Mouse (Mus musculus) liver, embryonic 13.5 days (tissue): Measurements from ENCODE around the gene Gm12830. TPM values are rescaled to one million over a fixed set of nuclear protein-coding genes. Genes with fewer than 3 reads are reported as not detected.

Experiments used
- ATAC-seq: fragments of 200-750 bp; cut with Nextera tagmentation; 2 replicates; pipeline ENCODE4 v1.8.0; 2017; ENCODE audit warnings: low read depth, mild to moderate bottlenecking, moderate number of reproducible peaks, moderate library complexity
- DNase-seq: peaks from one replicate; pipeline ENCODE4 v3.0.0; 2022
- H3K27ac ChIP-seq: fragments of 300-500 bp; sonication (generic); 2 replicates; pipeline ENCODE4 v1.5.1; 2015; ENCODE audit warnings: moderate library complexity, mild to moderate bottlenecking, inconsistent platforms
- H3K27me3 ChIP-seq: fragments of 300-500 bp; sonication (generic); 2 replicates; pipeline ENCODE4 v1.6.1; 2015; ENCODE audit warnings: mild to moderate bottlenecking, inconsistent platforms
- H3K36me3 ChIP-seq: fragments of 300-500 bp; sonication (generic); 2 replicates; pipeline ENCODE4 v1.6.1; 2015; ENCODE audit warnings: mild to moderate bottlenecking, inconsistent platforms
- H3K4me1 ChIP-seq: fragments of 300-500 bp; sonication (generic); replicated peaks from 2 replicates; pipeline ENCODE4 v1.6.1; 2015; ENCODE audit warnings: inconsistent platforms
- H3K4me2 ChIP-seq: fragments of 300-500 bp; sonication (generic); 2 replicates; pipeline ENCODE4 v1.6.1; 2015; ENCODE audit warnings: inconsistent platforms, mild to moderate bottlenecking, moderate library complexity
- H3K4me3 ChIP-seq: fragments of 300-500 bp; sonication (generic); replicated peaks from 2 replicates; pipeline ENCODE4 v1.5.1; 2015; ENCODE audit warnings: mild to moderate bottlenecking, inconsistent platforms
- H3K9ac ChIP-seq: fragments of 300-500 bp; sonication (generic); 2 replicates; pipeline ENCODE4 v1.6.1; 2015; ENCODE audit warnings: mild to moderate bottlenecking, inconsistent platforms
- H3K9me3 ChIP-seq: fragments of 300-500 bp; sonication (generic); replicated peaks from 2 replicates; pipeline ENCODE4 v1.6.1; 2016; ENCODE audit warnings: inconsistent platforms
- WGBS: fragments of 180-500 bp; shearing (Covaris S2); methylation state at CpG from one replicate; pipeline ENCODE4 v1.1.7; 2015; ENCODE audit not compliant: insufficient replicate concordance; 5-methylcytosine and 5-hydroxymethylcytosine counted together
- polyA plus RNA-seq: library from polyadenylated mRNA; unstranded; fragments of >200 nt; fragmentation: Nextera tagmentation; extraction: Ambion mirVana; gene quantifications from 2 replicates; pipeline ENCODE4 v1.2.1, GENCODE M21; 2015

Gene Gm12830
- not detected in 2 replicates for polyA plus RNA-seq

- no peak for DNase-seq
- Histone ChIP-seq H3K9ac (no peak within 1 kb of the TSS), H3K4me2 (peak within 1 kb of the TSS; percentile 59), H3K9me3 (no peaks in the 10 kb centered on the region), H3K27ac (no peak within 1 kb of the TSS; the same call in 1 of the 2 replicates), H3K4me3 (peak within 1 kb of the TSS; percentile 45), H3K4me1 (no peaks in the 10 kb centered on the region), H3K36me3 (no peaks in the 10 kb centered on the region), H3K27me3 (peaks cover 60% of the 10 kb centered on the region)
- WGBS = 1% methylated on average over 51 of the region's 51 CpGs
- ATAC-seq = peak; percentile 29; the same call in 1 of the 2 replicates
These were observed at the start of gene Gm12830 for GRCm38 (mm10) chr4:114821567-114822192. TSS of gene Gm12830 (plus strand) at chr4:114821722.

GRCm38 (mm10) chr4:114773316-114773715, 48.2 kb upstream of the Gm12830 start:
- Histone ChIP-seq H3K4me2 (no peak overlapping the region), H3K9ac (no peak overlapping the region), H3K36me3 (no peaks in the 10 kb centered on the region), H3K27me3 (no peaks in the 10 kb centered on the region), H3K9me3 (no peaks in the 10 kb centered on the region), H3K4me1 (no peaks in the 10 kb centered on the region), H3K4me3 (no peak overlapping the region), H3K27ac (no peak overlapping the region)
- ATAC-seq = no peak
- DNase-seq = no peak
- 66% methylated on average over 1 of the region's 1 CpGs for WGBS

- H3K9ac ChIP-seq = no peak overlapping the region
- no peaks in the 10 kb centered on the region for H3K36me3 ChIP-seq
- DNase-seq (no peak), ATAC-seq (no peak)
- no peak overlapping the region for H3K4me3 ChIP-seq
- H3K9me3 ChIP-seq = no peaks in the 10 kb centered on the region
- no peak overlapping the region for H3K27ac ChIP-seq
- 64% methylated on average over 11 of the region's 11 CpGs for WGBS
- no peak overlapping the region for H3K4me2 ChIP-seq
- no peaks in the 10 kb centered on the region for H3K27me3 ChIP-seq
- no peaks in the 10 kb centered on the region for H3K4me1 ChIP-seq
These were observed 43.8 kb upstream of the Gm12830 start for GRCm38 (mm10) chr4:114777625-114778202.

- Histone ChIP-seq H3K36me3 (no peaks in the 10 kb centered on the region), H3K27ac (no peak overlapping the region), H3K4me1 (no peaks in the 10 kb centered on the region), H3K9me3 (no peaks in the 10 kb centered on the region), H3K4me3 (no peak overlapping the region), H3K4me2 (no peak overlapping the region), H3K9ac (no peak overlapping the region), H3K27me3 (no peaks in the 10 kb centered on the region)
- ATAC-seq = no peak
- WGBS = 58% methylated on average over 7 of the region's 7 CpGs
- DNase-seq = no peak
These were observed 42.6 kb upstream of the Gm12830 start for GRCm38 (mm10) chr4:114778716-114779474.

- H3K4me3 ChIP-seq = no peak overlapping the region
- no peak overlapping the region for H3K4me2 ChIP-seq
- H3K9me3 ChIP-seq = no peaks in the 10 kb centered on the region
- no peaks in the 10 kb centered on the region for H3K36me3 ChIP-seq
- no peaks in the 10 kb centered on the region for H3K27me3 ChIP-seq
- H3K27ac ChIP-seq = no peak overlapping the region
- no peak overlapping the region for H3K9ac ChIP-seq
- WGBS = 47% methylated on average over 5 of the region's 5 CpGs
- no peak for ATAC-seq
- no peaks in the 10 kb centered on the region for H3K4me1 ChIP-seq
- no peak for DNase-seq
These were observed 42.1 kb upstream of the Gm12830 start for GRCm38 (mm10) chr4:114779475-114779757.

- H3K27me3 ChIP-seq = no peaks in the 10 kb centered on the region
- ATAC-seq = no peak
- H3K4me3 ChIP-seq = no peak overlapping the region
- H3K36me3 ChIP-seq = no peaks in the 10 kb centered on the region
- 68% methylated on average over 17 of the region's 17 CpGs for WGBS
- H3K4me2 ChIP-seq = no peak overlapping the region
- H3K27ac ChIP-seq = no peak overlapping the region
- no peaks in the 10 kb centered on the region for H3K9me3 ChIP-seq
- no peaks in the 10 kb centered on the region for H3K4me1 ChIP-seq
- DNase-seq = no peak
- H3K9ac ChIP-seq = no peak overlapping the region
These were observed 41.6 kb upstream of the Gm12830 start for GRCm38 (mm10) chr4:114779758-114780546.

GRCm38 (mm10) chr4:114782851-114783250, 38.7 kb upstream of the Gm12830 start:
- no peak for ATAC-seq
- no peaks in the 10 kb centered on the region for H3K4me1 ChIP-seq
- H3K4me3 ChIP-seq = no peak overlapping the region
- no peak overlapping the region for H3K4me2 ChIP-seq
- no peaks in the 10 kb centered on the region for H3K9me3 ChIP-seq
- no peaks in the 10 kb centered on the region for H3K36me3 ChIP-seq
- 72% methylated on average over 7 of the region's 7 CpGs for WGBS
- no peak for DNase-seq
- H3K9ac ChIP-seq = no peak overlapping the region
- no peaks in the 10 kb centered on the region for H3K27me3 ChIP-seq
- H3K27ac ChIP-seq = no peak overlapping the region

GRCm38 (mm10) chr4:114784735-114785134, 36.8 kb upstream of the Gm12830 start:
- no peaks in the 10 kb centered on the region for H3K4me1 ChIP-seq
- H3K9ac ChIP-seq = no peak overlapping the region
- ATAC-seq = no peak
- DNase-seq = no peak
- H3K27me3 ChIP-seq = no peaks in the 10 kb centered on the region
- 72% methylated on average over 2 of the region's 2 CpGs for WGBS
- no peak overlapping the region for H3K27ac ChIP-seq
- no peak overlapping the region for H3K4me3 ChIP-seq
- H3K36me3 ChIP-seq = no peaks in the 10 kb centered on the region
- H3K4me2 ChIP-seq = no peak overlapping the region
- H3K9me3 ChIP-seq = no peaks in the 10 kb centered on the region

- no peak for ATAC-seq
- no peaks in the 10 kb centered on the region for H3K9me3 ChIP-seq
- no peaks in the 10 kb centered on the region for H3K27me3 ChIP-seq
- H3K4me3 ChIP-seq = no peak overlapping the region
- WGBS = 50% methylated on average over 4 of the region's 4 CpGs
- H3K9ac ChIP-seq = no peak overlapping the region
- no peaks in the 10 kb centered on the region for H3K36me3 ChIP-seq
- H3K4me2 ChIP-seq = no peak overlapping the region
- H3K4me1 ChIP-seq = no peaks in the 10 kb centered on the region
- DNase-seq = no peak
- no peak overlapping the region for H3K27ac ChIP-seq
These were observed 32.7 kb upstream of the Gm12830 start for GRCm38 (mm10) chr4:114788856-114789255.

- no peaks in the 10 kb centered on the region for H3K9me3 ChIP-seq
- no peak overlapping the region for H3K27ac ChIP-seq
- H3K9ac ChIP-seq = no peak overlapping the region
- H3K27me3 ChIP-seq = no peaks in the 10 kb centered on the region
- DNase-seq (no peak), ATAC-seq (no peak)
- 60% methylated on average over 9 of the region's 9 CpGs for WGBS
- no peaks in the 10 kb centered on the region for H3K36me3 ChIP-seq
- H3K4me2 ChIP-seq = no peak overlapping the region
- H3K4me3 ChIP-seq = no peak overlapping the region
- H3K4me1 ChIP-seq = no peaks in the 10 kb centered on the region
These were observed 29.9 kb upstream of the Gm12830 start for GRCm38 (mm10) chr4:114791650-114792049.

GRCm38 (mm10) chr4:114793836-114794235, 27.7 kb upstream of the Gm12830 start:
- no peaks in the 10 kb centered on the region for H3K36me3 ChIP-seq
- DNase-seq = no peak
- no peak for ATAC-seq
- no peak overlapping the region for H3K4me3 ChIP-seq
- H3K9ac ChIP-seq = no peak overlapping the region
- H3K4me1 ChIP-seq = no peaks in the 10 kb centered on the region
- H3K4me2 ChIP-seq = no peak overlapping the region
- H3K27ac ChIP-seq = no peak overlapping the region
- H3K9me3 ChIP-seq = no peaks in the 10 kb centered on the region
- H3K27me3 ChIP-seq = no peaks in the 10 kb centered on the region
- 69% methylated on average over 2 of the region's 2 CpGs for WGBS
